Mouse (Mus musculus) bone marrow, adult 2 months (tissue): ENCODE measurements around the gene Bad.

ENCODE experiments used
- CTCF ChIP-seq: fragments of 200-500 bp; IDR thresholded peaks from 2 replicates; pipeline ENCODE4 v1.5.1; 2011; ENCODE audit warnings: low read length, control low read depth; ENCODE audit not compliant: control insufficient read depth, insufficient read depth
- POLR2A ChIP-seq: fragments of 200-500 bp; IDR thresholded peaks from 2 replicates; pipeline ENCODE4 v1.6.1; 2011; ENCODE audit warnings: low read depth, mild to moderate bottlenecking, control low read depth, low read length, borderline replicate concordance; ENCODE audit not compliant: control insufficient read depth

- TF ChIP-seq POLR2A: peak; percentile 47; the same call in 1 of the 2 replicates
- no peak for TF ChIP-seq CTCF
Measured at GRCm38 (mm10) chr19:6996006-6996405, 54.3 kb downstream of the Bad start, which contains the start of the genes Nudt22 and Trpt1.
